Mouse (Mus musculus): ENCODE data around the gene Rgma.

Rgma gene

DNA sequence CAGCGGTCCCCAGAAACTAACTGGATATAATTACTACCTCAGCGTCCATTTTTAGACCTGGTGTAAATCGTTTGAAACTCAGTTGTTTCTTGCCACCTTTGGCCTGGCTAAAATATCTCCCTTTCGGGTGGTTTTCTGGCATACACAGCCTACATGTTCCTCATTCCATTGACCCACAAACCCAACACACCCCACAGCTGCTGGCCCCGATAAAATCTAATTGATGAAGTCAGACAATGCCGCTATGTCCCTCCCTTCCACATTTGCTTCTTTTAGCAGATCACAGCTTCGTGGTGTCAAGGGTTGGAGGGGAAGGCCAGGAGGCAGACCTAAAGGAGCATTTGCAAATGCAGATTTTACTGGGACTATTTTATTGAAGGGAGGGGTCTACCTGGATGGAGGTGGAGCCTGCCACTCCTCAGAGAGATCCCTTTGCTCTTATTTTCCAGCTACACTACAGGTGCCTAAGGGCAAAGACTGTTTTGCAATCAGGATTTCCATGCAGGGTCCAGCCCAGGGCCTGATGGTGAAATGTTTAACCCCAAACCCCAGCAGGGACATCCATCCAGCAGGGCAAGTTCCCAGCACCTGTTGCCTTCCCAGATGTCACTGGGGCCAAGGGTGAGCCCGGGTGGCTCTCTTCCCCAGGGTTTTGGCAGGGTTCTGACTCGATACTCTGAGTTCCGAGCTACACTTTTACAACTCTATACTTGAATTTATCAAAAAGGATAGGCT is 3.6 kb upstream of the Rgma start:
- no peak for DNase-seq (ENCODE audit: low spot score in 2 of 2)

DNA sequence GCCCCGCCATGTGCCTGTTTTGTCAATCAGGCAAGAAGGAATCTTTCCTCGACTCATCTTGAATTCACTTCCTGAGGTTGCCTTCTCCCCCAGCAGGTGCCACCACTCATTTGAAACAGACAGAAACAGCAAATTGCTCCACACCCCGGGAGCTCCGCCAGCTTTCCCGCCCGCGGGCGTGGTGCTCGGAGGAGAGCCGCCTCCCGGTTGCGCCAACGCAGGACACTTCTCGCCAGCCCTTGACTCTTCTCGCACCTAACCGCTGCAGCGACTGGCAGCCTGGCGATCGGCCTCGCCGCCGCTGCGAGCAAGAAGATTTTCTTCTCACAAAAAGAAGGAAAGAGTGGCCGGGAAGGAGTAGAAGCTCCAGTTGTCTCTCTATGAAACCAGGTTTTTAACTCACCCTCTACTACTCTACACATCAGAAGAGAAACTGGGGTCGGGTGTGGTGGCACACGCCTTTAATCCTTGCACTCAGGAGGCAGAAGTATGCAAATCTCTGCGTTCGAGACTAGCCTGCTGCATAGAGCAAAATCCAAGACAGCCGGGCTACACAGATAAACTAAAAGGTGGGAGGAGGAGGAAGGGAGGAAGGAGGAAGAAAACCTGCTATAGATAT is 2.8 kb upstream of the Rgma start:
- peak; percentile 63 to 66 for DNase-seq (ENCODE audit: low spot score in 2 of 2)

DNA sequence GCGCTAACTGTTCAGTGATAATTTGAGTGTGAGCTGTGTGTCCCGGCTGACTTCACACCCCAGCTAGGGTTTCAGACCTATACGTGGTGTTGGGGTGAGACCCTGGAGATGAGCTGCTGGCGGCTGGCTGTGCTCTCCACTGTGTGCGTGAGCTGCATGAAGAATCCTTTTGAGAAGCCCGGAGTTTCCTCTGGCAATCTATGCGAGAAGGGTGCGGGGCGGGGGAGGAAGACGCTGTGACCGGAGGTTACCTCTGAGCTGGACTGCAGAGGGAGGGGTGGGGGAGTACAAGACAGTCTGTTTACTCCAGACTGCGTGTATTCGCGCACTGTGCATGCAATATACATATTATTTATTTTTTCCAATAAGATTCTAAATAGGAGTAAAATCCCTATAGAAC is 582 bp upstream of the Rgma start:
- no peak for DNase-seq (ENCODE audit: low spot score in 2 of 2)

DNA sequence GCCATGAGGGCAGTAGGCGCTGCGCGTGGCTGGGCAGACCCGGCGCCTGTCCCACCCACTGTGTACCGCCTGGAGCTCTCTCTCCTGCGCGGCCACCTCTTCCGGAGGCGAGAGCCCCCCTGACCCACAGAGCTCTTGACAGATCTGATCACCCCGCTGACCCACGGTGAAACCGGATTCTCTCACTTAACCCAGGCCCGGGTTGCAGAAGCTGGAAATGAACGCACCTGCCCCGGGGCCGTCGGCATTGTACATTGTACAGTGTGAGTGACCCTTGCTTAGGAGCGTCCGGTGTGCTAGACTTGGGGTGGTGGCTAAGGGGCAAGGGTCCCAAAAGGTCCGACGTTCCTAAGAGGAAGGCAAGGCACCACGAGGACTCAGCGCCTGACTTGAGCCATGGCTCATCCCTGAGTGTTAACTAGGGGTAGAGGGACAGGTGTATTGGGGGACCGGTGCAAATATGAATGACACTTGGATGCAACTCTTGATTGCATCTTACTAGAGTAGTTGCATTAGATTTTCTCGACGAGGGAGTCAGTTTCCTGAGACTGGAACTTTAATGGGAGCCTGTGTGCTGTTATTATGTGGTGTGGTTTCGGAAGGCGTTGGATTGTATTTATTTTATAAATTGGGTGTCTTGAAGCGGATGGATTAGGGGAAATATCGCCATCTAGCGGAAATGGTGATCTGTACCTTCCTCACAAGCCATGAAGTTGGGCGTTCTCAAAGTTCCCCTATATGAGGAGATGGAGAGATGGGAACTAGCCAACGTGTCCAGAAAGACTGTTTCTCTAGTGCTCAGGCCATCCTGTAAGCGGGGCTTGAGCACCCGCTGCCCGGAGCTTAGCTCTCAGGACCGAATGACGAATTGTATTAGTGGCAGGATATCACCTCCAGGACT is 1.0 kb downstream of the Rgma start:
- DNase-seq (ENCODE audit: low spot score in 2 of 2): peak in 1 of 2 experiments; percentile 70

DNA sequence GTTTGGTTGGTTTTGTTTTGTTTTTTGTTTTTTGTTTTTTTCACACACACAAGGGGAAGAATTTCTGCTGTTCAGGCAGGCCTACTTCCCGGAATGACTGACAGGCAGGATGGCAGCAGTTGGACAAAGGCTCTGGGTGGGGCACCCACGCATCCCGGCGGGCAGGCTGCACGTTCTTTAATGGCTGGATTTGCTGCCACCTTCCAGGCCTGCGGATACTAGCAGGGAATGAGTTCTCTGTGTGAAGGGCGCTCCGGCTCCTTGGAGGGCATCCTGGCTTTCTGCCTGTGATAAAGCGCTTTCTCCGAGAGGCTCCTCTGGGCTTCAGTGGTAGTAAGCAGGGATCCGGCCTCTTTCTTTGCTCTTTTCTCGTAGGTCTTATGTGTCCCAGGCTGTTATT is 2.0 kb downstream of the Rgma start:
- no peak for DNase-seq (ENCODE audit: low spot score in 2 of 2)

DNA sequence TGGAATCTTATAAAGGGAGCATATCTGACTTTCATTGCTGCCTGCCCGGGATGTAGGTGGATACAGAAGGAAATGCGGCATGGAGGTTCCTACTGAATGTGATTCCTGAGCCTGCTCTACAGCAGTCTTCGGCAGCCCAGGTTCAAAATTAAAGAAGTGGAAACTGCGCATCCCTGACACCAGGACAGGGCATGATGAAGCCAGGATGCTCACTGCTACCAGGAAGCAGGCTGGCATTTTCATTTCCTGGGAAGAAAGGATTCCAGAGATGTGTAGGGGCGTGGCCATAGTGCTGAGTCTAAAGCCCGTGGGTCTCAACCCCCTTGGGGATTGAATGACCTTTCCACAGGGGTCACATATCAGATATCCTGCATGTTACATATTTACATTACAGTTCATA is 2.7 kb downstream of the Rgma start:
- DNase-seq (ENCODE audit: low spot score in 2 of 2): no peak

DNA sequence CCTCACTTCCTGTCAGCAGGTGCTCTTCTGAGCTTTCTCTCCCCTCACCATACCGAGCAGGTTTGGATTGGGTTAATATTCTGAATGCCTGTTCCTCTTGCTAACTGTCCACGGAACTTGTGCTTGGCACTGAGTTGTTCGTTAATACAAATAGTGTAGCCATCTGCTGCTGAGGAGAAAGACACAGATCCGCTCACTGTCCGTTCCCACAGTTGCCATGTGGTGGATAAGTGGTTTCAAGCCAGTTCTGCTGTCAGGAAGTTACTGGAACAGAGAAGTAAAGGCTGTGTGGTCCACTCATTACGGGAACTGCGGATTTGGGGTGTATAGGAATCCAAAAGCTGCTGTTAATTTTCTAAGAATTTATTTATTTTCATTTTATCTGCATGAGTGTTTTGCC is 7.5 kb downstream of the Rgma start:
- DNase-seq (ENCODE audit: low spot score in 2 of 2): no peak

DNA sequence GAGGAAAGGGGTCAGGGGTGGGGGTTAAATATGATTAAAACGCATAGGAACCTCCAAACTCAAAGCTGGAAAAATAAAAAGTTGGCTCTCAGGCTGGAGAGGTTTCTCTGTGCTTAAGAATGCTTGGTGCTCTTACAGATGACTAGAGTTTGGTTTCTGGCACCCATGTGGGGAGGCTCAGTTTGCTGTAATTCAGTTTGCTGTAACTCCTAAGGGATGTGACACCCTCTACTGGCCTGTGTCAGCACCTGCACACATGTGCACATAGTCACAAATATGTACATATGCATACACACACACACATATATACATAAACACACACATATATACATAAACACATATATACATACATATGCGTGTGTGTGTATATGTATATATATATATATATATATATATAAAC is 13.6 kb downstream of the Rgma start:
- no peak for DNase-seq (ENCODE audit: low spot score in 2 of 2)

DNA sequence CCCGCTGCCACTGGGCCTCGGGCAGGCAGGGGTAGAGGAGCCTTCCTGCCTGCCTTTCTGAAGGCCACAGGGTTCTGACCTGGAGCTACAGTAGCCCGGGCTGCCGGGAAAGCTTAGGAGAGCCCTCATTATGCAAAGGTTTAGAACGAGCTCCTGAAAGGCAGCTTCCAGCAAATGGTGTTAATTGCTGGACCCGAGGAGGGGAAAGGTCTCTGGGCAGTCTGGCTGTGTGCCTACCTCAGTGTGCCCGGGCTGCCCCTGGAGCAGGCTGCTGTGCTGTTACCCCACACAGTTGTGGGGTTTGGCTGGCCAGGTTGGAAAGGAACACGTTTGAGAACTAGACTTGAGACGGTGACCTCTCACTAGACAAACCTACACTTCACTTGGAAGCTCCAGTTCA is 14.1 kb downstream of the Rgma start:
- no peak for DNase-seq (ENCODE audit: low spot score in 2 of 2)

DNA sequence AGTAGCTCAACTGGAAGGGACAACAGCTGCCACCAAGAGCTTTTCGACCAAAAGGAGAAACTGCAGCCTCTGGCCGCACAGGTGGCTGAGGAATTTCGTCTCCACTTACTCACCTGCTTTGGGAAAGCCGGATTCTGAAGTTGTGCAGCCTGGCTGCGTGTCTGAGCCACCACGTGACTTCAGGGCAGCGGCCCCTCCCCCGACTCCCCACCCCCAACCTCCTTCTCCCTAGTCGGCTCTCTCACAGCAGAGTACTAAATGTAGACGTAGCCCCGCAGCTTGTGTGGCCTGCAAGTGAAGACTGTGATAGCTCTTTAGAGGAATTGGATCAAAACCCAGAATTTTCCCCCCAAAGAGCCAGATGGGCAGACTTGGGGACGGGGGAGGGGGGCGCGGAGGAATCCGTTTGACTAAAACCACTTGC is 14.6 kb downstream of the Rgma start:
- no peak for DNase-seq (ENCODE audit: low spot score in 2 of 2)

DNA sequence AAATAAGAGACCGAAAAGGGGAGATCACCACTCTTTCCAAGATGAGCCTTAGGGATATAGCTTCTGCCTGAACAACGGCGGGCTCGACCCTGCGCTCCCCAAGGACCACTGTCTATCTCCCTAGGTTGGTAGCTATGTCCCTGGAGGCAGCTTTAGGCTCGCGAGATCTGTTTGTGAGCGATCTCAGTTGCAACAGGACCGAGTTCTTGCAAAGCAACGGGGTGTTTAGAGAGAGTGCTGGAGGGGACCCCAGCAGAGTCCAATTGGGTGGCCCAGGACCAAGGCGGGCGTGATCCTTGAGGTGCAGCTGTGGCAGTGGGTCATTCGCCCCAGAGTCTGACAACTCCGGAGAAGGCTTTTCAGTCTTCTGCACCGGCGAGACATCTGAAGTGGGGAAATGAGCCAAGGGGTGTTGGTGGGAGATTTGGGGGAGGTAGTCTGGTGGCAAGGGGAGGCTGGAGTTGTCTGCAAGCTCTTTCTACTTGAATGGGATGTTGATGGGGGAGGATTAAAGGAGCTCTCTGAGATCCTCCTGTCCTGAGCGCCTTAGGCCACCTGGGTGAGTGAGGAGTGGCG is 15.2 kb downstream of the Rgma start:
- no peak for DNase-seq (ENCODE audit: low spot score in 2 of 2)

DNA sequence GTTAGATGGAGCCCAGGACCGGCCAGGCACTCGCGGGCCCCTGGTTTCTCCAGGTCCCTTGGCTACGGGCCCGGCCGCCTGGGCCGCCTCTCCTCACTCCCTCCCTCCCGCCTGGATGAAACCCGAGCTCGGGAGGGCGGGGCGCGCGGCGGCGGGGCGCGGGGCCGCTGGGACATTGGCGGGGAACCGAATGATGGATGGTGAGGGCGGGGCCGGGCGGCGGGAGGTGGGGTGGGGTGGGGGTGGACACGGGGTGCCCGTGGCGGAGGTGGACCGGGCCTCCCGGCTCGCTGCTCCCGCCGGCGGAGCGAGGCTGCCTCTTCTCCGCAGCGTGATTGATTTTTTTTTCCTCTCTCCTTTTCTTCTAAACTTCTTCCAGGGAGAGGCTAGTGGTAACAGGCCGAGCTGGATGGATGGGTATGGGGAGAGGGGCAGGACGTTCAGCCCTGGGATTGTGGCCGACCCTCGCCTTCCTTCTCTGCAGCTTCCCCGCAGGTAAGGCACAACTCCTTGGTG is 15.8 kb downstream of the Rgma start:
- peak in 1 of 2 experiments; percentile 64 for DNase-seq (ENCODE audit: low spot score in 2 of 2)

DNA sequence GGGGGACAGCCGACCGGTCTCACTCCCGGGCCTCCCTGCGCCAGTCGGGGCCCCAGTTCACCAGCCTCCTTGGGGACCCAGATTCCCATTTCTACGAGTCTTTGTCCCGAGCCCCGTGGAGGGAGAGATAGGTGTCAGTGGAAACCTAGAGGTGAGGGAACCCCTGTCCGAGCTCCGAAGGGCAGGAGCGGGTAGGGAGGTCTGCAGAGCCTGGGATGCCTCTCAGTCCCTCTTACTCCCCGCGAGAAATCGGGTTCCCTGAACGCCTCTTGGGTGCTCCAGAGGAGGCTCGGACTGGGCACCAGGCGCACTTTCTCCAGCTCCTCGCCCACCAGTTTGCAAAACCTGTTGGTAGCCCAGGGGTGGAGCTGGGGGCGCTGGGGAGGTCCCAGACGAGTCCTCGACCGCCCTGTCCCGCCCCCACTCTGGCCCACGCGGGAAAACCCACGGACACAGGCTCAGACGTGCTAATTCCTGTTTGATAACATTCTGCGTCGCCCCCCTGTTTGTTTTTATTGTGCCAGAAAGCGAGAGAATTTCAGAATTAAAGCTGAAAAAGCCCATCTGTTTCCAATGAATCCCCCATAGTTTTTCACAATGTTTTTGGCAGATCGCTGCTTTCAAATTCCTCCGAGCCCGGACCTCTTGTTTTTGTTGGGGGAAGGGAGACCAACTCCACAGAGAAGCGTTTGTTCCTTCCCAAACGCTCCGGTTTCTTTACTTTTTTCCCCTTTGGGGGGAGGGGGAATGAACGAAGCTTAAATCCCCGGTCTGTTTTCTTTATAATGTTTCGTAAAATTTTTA is 16.4 kb downstream of the Rgma start:
- DNase-seq (ENCODE audit: low spot score in 2 of 2): no peak

DNA sequence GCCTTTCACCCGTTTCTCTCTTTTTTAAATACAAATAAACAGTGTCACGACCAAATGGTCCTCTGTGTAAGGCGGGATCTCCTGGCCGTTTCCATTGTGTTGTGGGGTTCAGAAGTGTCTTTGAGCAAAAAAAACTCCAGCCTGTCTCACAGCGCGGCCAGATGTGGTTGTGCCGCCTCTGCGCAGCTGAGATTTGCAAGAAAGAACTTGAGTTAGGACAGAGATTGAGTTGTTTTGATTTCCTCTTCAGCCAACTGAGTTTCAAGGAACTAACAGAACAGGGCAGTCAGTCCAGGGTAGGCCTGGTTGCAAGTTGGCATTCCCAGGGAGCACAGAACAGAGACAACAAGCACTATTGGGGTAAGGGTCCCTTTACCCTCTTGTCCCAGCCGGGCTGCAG is 17.1 kb downstream of the Rgma start:
- DNase-seq (ENCODE audit: low spot score in 2 of 2): no peak

DNA sequence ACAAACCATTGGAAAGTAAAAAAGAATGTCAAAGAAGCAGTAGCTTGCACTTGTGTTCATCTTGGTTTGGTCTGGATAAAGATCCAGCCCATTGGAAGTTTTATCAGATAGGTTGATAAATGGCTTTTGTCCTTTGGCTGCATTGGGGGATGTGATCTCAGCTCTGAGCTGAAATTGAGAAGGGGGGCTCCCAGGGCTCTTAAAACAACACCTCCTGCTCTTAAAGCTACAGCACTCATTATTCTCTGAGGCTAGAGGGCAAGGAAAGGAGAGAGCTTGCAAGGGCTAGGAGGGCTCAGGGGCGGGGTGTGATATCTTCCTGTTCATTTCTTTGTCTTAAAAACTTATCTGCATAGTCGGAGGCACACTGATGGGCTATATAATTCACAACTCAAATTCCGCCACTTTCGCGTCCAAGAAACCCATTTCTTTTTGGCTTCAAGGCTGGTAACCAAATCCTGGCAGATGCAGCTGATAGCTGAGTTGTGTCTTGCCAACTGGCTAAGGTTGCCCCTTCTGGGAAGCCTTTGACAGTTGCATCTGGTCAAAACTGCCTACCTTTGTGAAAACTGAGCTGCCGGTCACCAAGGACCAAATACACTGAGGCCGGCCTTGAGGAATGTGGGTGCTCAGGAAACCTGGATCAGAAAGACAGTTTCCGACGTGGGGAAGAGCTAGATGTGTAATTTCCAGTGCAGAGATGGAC is 18.2 kb downstream of the Rgma start:
- no peak for DNase-seq (ENCODE audit: low spot score in 2 of 2)

DNA sequence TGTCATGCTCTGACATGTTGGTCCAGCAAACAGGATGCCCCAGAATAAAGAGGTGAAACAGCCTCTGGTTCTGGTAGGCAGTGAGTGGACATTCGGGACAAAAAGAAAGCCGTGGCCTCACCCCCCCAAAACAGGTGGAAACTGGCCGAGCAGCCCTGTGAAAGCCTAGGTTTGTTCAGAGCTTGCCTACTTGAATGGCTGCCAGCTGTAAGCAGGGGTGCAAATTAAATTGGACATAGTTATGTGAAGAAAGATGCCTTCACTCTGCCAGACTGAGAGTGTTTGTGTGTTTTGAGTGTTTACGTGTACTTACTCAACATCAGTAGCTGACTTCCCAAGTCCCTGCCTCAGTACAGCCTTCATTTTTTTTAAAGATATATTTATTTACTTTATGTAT is 18.7 kb downstream of the Rgma start:
- DNase-seq (ENCODE audit: low spot score in 2 of 2): no peak

DNA sequence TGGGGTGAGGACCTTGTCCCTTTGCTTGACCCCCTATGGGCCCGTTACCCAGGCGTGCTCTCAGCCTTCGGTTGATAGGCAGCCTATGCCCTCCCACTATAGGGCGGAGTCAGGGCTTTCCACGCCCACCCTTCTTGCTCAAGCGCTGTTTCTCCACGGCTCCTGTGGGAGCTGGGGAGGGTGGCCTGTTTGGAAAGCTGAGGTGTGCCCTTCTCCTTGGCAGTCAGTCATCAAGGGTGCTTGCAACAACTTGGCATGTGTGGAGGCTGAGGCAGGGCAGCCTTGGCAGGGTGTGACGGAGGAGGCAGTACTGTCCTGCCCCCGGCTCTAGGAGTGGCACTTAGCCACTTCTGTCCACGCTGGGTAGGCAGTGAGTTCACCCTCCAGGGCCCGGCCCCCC is 23.0 kb downstream of the Rgma start:
- DNase-seq (ENCODE audit: low spot score in 2 of 2): no peak

DNA sequence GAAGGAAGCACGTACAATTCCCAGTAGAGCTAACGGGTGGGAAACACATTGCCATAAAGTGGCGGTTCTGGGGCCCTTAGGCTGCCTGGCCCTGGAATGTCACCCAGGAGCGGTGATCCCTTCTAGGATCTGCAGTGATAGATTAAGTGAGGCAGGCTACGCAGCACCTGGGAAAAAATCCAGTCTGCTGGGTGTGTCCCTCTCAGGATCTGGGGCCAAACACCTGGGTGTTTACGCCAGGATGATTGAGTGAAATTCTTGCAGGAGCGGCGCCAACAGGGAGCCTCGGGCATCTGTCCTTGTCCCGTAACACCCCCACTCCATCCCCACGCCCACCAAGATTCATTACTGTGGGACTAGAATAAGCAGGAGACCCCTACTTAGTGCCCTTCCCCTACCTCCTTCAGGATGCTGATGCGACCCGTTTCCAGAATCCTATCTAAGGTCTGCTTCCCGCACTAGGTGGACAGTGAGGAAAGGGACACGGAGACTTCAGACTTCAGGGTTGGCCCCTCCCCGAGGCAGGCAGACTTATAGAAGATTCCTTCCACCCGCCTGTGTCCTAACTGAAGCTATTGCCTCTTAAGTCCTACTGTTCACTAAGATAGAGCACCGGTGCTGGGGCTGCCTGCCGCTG is 23.6 kb downstream of the Rgma start:
- no peak for DNase-seq (ENCODE audit: low spot score in 2 of 2)

DNA sequence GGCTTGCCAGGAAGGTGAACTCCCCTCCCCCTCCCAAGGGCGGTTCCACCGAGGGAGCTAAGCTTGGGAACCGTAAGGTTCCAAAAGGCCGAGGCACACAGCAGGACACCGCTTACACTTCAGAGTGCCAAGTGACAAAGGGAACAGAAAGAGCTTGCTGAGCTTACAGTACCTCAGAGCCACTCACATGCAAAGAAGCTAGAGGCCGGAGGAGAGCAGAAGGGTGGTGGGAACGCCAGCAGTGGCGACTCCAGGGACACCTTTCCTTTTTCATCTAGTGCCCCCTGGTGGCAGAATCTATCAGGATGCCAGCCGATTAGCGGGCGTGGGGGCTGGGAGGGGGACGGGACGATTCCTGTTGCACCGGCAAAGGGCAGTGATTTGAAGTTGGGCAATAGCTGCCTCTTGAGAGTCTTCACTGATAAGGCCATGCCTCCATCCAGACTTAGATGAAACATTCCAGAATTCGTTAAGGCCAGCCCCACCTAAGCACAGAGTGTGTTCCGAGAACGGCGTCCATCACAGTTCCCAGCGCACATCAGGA is 24.3 kb downstream of the Rgma start:
- no peak for DNase-seq (ENCODE audit: low spot score in 2 of 2)

All from right cerebral cortex, postnatal 36 days (tissue).